Mouse (Mus musculus): ENCODE measurements around the gene Fgr.

DNA sequence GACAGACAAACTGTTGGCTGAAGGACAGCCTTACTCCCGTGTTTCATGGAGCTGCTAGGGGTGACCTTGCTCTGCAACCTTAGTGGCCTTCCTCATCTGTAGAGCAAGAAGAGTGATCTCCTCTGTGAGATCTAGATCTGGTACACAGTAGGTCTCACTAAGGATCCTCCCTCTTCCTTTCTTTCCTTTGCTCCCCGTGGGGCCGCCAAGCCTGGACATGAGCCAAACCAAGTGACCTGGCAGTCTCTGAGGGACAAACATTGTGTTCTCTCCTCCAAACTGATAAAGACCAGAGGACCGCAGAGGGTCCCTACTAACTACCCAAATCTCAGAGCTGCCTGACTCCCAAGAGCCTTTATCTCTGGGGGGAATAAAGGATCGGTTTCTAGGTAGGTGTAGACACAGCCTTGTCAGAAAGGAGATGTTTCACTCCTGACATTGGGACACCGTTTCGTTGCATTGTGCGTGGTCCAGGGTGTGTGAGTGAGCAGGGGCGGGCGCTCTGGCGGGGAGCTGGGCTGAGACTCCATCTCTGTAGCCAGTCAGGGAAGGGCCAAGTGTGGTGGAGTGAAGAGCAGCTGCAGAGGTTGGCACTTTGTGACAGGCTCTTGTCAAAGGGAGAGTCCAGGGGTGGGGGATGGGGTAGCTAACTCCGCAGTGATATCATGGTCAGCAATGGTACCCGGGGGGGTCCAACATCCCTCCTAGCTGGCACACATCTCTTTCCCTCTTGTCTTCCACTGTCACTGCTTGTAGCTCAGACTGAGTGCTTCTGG is 12.8 kb upstream of the Fgr start:
- TF ChIP-seq CTCF (conservative IDR thresholded peaks at IDR 0.05; ENCODE audit: low read length) = no peak
- no peak for TF ChIP-seq POU5F1 (IDR thresholded peaks at IDR 0.05; ENCODE audit: borderline replicate concordance, low read length)
- TF ChIP-seq NANOG (IDR thresholded peaks at IDR 0.05; ENCODE audit: borderline replicate concordance, low read length) = no peak

All from E14TG2a.4 (cell line).